Mouse (Mus musculus): ENCODE results near the gene Sec14l1.
"Not testable (repeated sequence)": the region's sequence is repeated elsewhere in the genome, so short reads cannot be mapped to it uniquely, and the experiment has no call there.

Gene Sec14l1

GRCm38 (mm10) chr11:117114592-117115345 is at the start of gene Sec14l1:
Gene Sec14l1 (plus strand): TSS chr11:117115168.
- DNase-seq, result peak; percentile 97

GRCm38 (mm10) chr11:117065602-117066001 is 49.4 kb upstream of the Sec14l1 start:
- not testable (repeated sequence) for DNase-seq

GRCm38 (mm10) chr11:117066738-117067137 is 48.2 kb upstream of the Sec14l1 start:
- no peak for DNase-seq

- no peak for DNase-seq
These were observed 46.6 kb upstream of the Sec14l1 start for GRCm38 (mm10) chr11:117068332-117068731.

- no peak for DNase-seq
These were observed 45.9 kb upstream of the Sec14l1 start for GRCm38 (mm10) chr11:117069027-117069426.

- no peak for DNase-seq
These were observed 44.3 kb upstream of the Sec14l1 start for GRCm38 (mm10) chr11:117070711-117071110.

- DNase-seq, result peak; percentile 54
These were observed 42.8 kb upstream of the Sec14l1 start for GRCm38 (mm10) chr11:117072128-117072527.

GRCm38 (mm10) chr11:117073426-117073825 is 41.5 kb upstream of the Sec14l1 start:
- no peak for DNase-seq

- DNase-seq, result peak; percentile 83
These were observed 38.3 kb upstream of the Sec14l1 start for GRCm38 (mm10) chr11:117076576-117077196.

GRCm38 (mm10) chr11:117077227-117077626 is 37.7 kb upstream of the Sec14l1 start:
- no peak for DNase-seq

GRCm38 (mm10) chr11:117077902-117078301 is 37.1 kb upstream of the Sec14l1 start:
- DNase-seq, result no peak

GRCm38 (mm10) chr11:117078637-117079240 is 36.2 kb upstream of the Sec14l1 start:
- DNase-seq, result no peak

- DNase-seq, result no peak
These were observed 35.2 kb upstream of the Sec14l1 start for GRCm38 (mm10) chr11:117079651-117080190.

GRCm38 (mm10) chr11:117080209-117080608 is 34.8 kb upstream of the Sec14l1 start:
- DNase-seq, result no peak

- peak; percentile 90 for DNase-seq
These were observed 33.6 kb upstream of the Sec14l1 start for GRCm38 (mm10) chr11:117081165-117082064.

GRCm38 (mm10) chr11:117082353-117082934 is 32.5 kb upstream of the Sec14l1 start:
- peak; percentile 52 for DNase-seq

- peak; percentile 82 for DNase-seq
These were observed 31.7 kb upstream of the Sec14l1 start for GRCm38 (mm10) chr11:117083052-117083881.

GRCm38 (mm10) chr11:117083882-117084260 is 31.1 kb upstream of the Sec14l1 start:
- not testable (repeated sequence) for DNase-seq

- no peak for DNase-seq
These were observed 28.8 kb upstream of the Sec14l1 start for GRCm38 (mm10) chr11:117086215-117086614.

- no peak for DNase-seq
These were observed 27.8 kb upstream of the Sec14l1 start for GRCm38 (mm10) chr11:117087036-117087799.
